Mouse (Mus musculus) kidney, postnatal 0 days (tissue): ENCODE data around the gene Eno2. TPM values are rescaled to one million over a fixed set of nuclear protein-coding genes. Genes with fewer than 3 reads are reported as not detected.

Experiments
- ATAC-seq: fragments of 200-750 bp; cut with Nextera tagmentation; replicated peaks from 2 replicates; pipeline ENCODE4 v1.8.0; 2017; ENCODE audit warnings: low read depth, moderate number of reproducible peaks, moderate TSS enrichment, moderate library complexity; ENCODE audit not compliant: low FRiP score
- DNase-seq: peaks from one replicate; pipeline ENCODE4 v3.0.0-alpha.2; 2016; ENCODE audit warnings: low spot score
- H3K27ac ChIP-seq: fragments of 300-500 bp; sonication (generic); 2 replicates; pipeline ENCODE4 v1.5.1; 2014; ENCODE audit warnings: mild to moderate bottlenecking
- H3K27me3 ChIP-seq: fragments of 300-500 bp; sonication (generic); 2 replicates; pipeline ENCODE4 v1.6.1; 2014; ENCODE audit warnings: low read length, mixed read lengths; ENCODE audit not compliant: insufficient read depth
- H3K36me3 ChIP-seq: fragments of 300-500 bp; sonication (generic); 2 replicates; pipeline ENCODE4 v1.6.1; 2014; ENCODE audit warnings: low read length, mixed read lengths; ENCODE audit not compliant: insufficient read depth
- H3K4me1 ChIP-seq: fragments of 300-500 bp; sonication (generic); replicated peaks from 2 replicates; pipeline ENCODE4 v1.6.1; 2014; ENCODE audit warnings: antibody characterized with exemption, low read length, mixed read lengths; ENCODE audit not compliant: insufficient read depth
- H3K4me2 ChIP-seq: fragments of 300-500 bp; sonication (generic); 2 replicates; pipeline ENCODE4 v1.6.1; 2014; ENCODE audit warnings: mild to moderate bottlenecking, low read length, moderate library complexity, mixed read lengths
- H3K4me3 ChIP-seq: fragments of 300-500 bp; sonication (generic); replicated peaks from 2 replicates; pipeline ENCODE4 v1.5.1; 2014; ENCODE audit warnings: low read depth, low read length
- H3K9ac ChIP-seq: fragments of 300-500 bp; sonication (generic); 2 replicates; pipeline ENCODE4 v1.6.1; 2014; ENCODE audit warnings: low read depth, low read length
- H3K9me3 ChIP-seq: fragments of 300-500 bp; sonication (generic); replicated peaks from 2 replicates; pipeline ENCODE4 v1.6.1; 2016; ENCODE audit warnings: low read length, inconsistent platforms, mixed read lengths
- CTCF ChIP-seq: IDR thresholded peaks from 2 replicates; pipeline ENCODE4 v1.5.1; 2016; ENCODE audit warnings: antibody characterized with exemption, low read depth, mild to moderate bottlenecking, moderate library complexity
- WGBS: fragments of 180-500 bp; shearing (Covaris S2); extraction: QIAGEN DNeasy Blood & Tissue Kit; methylation state at CpG from one replicate; pipeline ENCODE4 v1.1.7; 2014; 5-methylcytosine and 5-hydroxymethylcytosine counted together
- polyA plus RNA-seq: library from polyadenylated mRNA; unstranded; fragments of >200 nt; fragmentation: Nextera tagmentation; extraction: Ambion mirVana; gene quantifications from 2 replicates; pipeline ENCODE4 v1.2.1, GENCODE M21; 2015

Eno2 gene
- polyA plus RNA-seq, 1 experiment from 2014 or later, result 7.6 TPM

DNA sequence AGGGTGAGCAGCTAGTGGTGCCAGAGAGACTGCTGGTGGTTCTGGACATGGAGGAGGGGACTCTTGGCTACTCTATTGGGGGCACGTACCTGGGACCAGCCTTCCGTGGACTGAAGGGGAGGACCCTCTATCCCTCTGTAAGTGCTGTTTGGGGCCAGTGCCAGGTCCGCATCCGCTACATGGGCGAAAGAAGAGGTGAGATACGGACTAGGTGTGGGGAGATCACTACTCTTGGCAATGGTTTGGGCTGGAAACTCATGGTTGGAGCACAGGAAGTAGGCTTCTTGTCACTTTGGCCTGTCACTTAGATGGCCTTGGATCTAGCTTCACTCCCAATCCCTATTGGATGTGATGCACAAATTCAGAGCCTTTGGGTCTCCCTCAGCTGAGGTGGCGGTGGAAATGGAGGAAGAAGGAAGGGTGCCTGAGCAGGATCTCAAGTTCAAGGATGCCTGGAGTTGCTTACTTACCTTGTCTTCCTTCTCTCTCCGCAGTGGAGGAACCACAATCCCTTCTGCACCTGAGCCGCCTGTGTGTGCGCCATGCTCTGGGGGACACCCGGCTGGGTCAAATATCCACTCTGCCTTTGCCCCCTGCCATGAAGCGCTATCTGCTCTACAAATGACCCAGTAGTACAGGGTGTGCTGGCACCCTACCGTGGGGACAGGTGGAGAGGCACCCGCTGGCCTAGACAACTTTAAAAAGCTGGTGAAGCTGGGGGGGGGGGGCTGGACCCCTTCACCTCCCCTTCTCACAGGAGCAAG is 40.5 kb upstream of the Eno2 start:
- H3K9ac ChIP-seq, result peak overlapping the region; percentile 72
- TF ChIP-seq CTCF, result no peak
- H3K4me3 ChIP-seq, result peak overlapping the region; percentile 64
- peak overlapping the region; percentile 99 for H3K4me2 ChIP-seq
- 50% methylated on average over 14 of the region's 14 CpGs for WGBS
- no peaks in the 10 kb centered on the region for H3K27me3 ChIP-seq
- peak overlapping the region; percentile 95 for H3K27ac ChIP-seq
- ATAC-seq (no peak), DNase-seq (no peak)
- peaks cover 6% of the 10 kb centered on the region; the same call in 1 of the 2 replicates for H3K36me3 ChIP-seq
- H3K9me3 ChIP-seq, result no peaks in the 10 kb centered on the region
- peaks cover 32% of the 10 kb centered on the region; the same call in 1 of the 2 replicates for H3K4me1 ChIP-seq

DNA sequence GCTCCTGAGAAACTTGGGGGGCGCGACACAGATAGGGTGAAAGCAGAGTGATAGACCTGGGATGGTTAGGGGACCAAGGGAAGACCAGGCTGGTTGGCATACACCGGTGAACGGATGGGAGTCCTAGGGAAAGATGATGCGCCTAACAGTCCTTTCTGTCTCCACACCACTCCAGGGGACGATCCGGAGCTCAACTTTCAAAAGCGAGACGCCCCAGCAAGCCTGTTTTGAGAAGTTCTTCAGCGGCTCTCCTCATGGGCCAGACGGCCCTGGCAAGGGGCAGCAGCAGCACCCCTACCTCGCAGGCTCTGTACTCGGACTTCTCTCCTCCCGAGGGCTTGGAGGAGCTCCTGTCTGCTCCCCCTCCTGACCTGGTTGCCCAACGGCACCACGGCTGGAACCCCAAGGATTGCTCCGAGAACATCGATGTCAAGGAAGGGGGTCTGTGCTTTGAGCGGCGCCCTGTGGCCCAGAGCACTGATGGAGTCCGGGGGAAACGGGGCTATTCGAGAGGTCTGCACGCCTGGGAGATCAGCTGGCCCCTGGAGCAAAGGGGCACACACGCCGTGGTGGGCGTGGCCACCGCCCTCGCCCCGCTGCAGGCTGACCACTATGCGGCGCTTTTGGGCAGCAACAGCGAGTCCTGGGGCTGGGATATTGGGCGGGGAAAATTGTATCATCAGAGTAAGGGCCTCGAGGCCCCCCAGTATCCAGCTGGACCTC is 39.7 kb upstream of the Eno2 start:
- Histone ChIP-seq H3K27me3 (no peaks in the 10 kb centered on the region), H3K9ac (peak overlapping the region; percentile 72), H3K27ac (peak overlapping the region; percentile 95), H3K4me2 (peak overlapping the region; percentile 99), H3K36me3 (peaks cover 6% of the 10 kb centered on the region; the same call in 1 of the 2 replicates), H3K9me3 (no peaks in the 10 kb centered on the region), H3K4me1 (peaks cover 28% of the 10 kb centered on the region; the same call in 1 of the 2 replicates), H3K4me3 (peak overlapping the region; percentile 64)
- DNase-seq (peak; percentile 90), ATAC-seq (peak; percentile 12)
- peak; percentile 84 for TF ChIP-seq CTCF
- WGBS, result under 1% methylated on average over 35 of the region's 35 CpGs

DNA sequence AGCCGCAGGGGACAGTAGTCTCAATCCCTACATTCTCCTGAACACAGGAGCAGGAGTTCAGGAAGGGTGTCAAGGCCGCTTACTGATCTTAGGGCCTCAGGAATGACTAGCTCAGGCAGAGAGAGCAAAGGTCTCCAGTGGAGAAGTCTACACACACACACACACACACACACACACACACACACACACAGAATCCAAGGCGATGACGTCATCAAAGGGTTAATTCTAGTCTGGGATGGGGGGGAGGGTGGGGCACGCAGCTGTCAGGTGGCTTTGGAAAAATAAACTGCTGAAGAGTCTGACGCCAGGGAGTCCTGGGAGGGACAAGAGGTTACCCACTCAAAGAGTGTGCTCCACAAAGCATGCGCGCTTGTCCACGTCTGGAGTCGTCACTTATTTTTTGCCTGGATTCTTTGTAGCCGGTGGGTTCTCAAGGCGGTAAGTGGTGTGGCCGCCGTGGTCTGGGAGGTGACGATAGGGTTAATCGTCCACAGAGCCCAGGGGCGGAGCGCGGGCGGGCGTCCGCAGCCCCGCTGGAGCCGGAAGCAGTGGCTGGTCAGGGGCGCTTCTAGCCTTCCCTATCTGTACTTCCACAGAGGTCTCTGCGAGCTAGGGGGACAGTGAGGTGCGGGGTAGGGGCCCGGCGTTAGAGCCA is 39.0 kb upstream of the Eno2 start, which contains the start of gene Spsb2:
TSS of gene Spsb2 (plus strand) at position 304 of the 655 bp plus-strand sequence.
- no peaks in the 10 kb centered on the region for H3K27me3 ChIP-seq
- no peaks in the 10 kb centered on the region for H3K9me3 ChIP-seq
- peak within 1 kb of the TSS; percentile 64 for H3K4me3 ChIP-seq
- peaks cover 27% of the 10 kb centered on the region; the same call in 1 of the 2 replicates for H3K4me1 ChIP-seq
- ATAC-seq (peak; percentile 44), DNase-seq (peak; percentile 91)
- TF ChIP-seq CTCF, result no peak
- 2% methylated on average over 29 of the region's 29 CpGs for WGBS
- peak within 1 kb of the TSS; percentile 99 for H3K4me2 ChIP-seq
- H3K9ac ChIP-seq, result peak within 1 kb of the TSS; percentile 72
- peaks cover 6% of the 10 kb centered on the region; the same call in 1 of the 2 replicates for H3K36me3 ChIP-seq
- H3K27ac ChIP-seq, result peak within 1 kb of the TSS; percentile 95

DNA sequence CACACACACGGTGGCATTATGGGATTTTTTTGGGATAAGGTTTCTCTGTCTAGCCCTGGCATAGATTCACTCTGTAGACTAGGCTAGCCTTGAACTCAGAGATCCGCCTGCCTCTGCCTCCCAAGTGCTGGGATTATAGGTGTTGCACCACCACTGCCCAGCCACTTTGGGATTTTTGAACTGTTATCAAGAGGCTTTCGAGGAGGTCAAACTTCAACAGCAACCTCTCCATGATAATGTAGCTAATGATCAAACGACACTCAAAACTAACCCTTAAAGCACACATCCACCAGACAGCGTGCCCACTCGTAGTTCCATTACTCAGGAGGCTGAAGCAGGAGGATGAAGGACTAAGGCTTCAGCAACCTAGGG is 38.5 kb upstream of the Eno2 start:
- no peaks in the 10 kb centered on the region for H3K9me3 ChIP-seq
- 70% methylated on average over 6 of the region's 6 CpGs for WGBS
- H3K27ac ChIP-seq, result peak overlapping the region; percentile 95
- no peak for TF ChIP-seq CTCF
- H3K4me3 ChIP-seq, result peak overlapping the region; percentile 64; the same call in 1 of the 2 replicates
- 0 out of 2 replicates have a peak overlapping the region, but pooled peaks have one; percentile 72 for H3K9ac ChIP-seq
- H3K4me2 ChIP-seq, result peak overlapping the region; percentile 99
- no peaks in the 10 kb centered on the region for H3K27me3 ChIP-seq
- peaks cover 27% of the 10 kb centered on the region; the same call in 1 of the 2 replicates for H3K4me1 ChIP-seq
- DNase-seq (no peak), ATAC-seq (no peak)
- peaks cover 6% of the 10 kb centered on the region; the same call in 1 of the 2 replicates for H3K36me3 ChIP-seq

- no peak for ATAC-seq
- no peak overlapping the region for H3K4me3 ChIP-seq
- WGBS, result 85% methylated on average over 4 of the region's 4 CpGs
These were observed 37.9 kb upstream of the Eno2 start for GRCm38 (mm10) chr6:124807366-124807765.

More at GRCm38 (mm10) chr6:124807366-124807765, 37.9 kb upstream of the Eno2 start:
- no peaks in the 10 kb centered on the region for H3K9me3 ChIP-seq
- TF ChIP-seq CTCF, result no peak
- H3K27ac ChIP-seq, result no peak overlapping the region
- H3K4me1 ChIP-seq, result peaks cover 21% of the 10 kb centered on the region; the same call in 1 of the 2 replicates
- H3K9ac ChIP-seq, result no peak overlapping the region
- no peak overlapping the region for H3K4me2 ChIP-seq
- H3K27me3 ChIP-seq, result no peaks in the 10 kb centered on the region
- no peak for DNase-seq
- H3K36me3 ChIP-seq, result peaks cover 6% of the 10 kb centered on the region; the same call in 1 of the 2 replicates
